Mouse (Mus musculus) ZHBTc4 (cell line): ENCODE data around the gene Zfp992.
"Not testable (repeated sequence)": the region's sequence is repeated elsewhere in the genome, so short reads cannot be mapped to it uniquely, and the experiment has no call there.

Experiments used
- DNase-seq: peaks from one replicate; pipeline ENCODE4 v3.0.0-alpha.2; 2011; ENCODE audit warnings: low read depth, low spot score

The Zfp992 gene

DNA sequence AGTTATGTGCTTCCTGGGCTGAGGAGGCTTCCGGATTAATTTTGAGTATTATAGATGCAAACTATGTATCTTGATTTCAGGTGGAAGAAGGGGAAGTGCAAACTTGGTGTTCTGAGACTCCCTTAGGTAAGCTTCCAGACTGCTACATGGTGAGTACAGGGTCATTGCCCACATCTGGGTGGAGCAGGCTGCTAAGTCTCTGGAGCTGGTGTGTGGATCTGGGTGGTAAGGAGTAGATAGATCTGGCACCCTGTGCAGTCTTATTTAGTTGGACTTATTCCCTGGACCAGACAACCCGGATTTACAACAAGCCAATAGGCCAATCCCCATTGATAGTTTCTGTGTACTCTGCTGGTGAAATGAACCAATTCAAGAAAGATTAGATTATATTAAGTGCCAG is at the start of gene Zfp992:
Zfp992 (plus strand) TSS at position 74 of the 400 bp plus-strand sequence.
- DNase-seq = not testable (repeated sequence)

DNA sequence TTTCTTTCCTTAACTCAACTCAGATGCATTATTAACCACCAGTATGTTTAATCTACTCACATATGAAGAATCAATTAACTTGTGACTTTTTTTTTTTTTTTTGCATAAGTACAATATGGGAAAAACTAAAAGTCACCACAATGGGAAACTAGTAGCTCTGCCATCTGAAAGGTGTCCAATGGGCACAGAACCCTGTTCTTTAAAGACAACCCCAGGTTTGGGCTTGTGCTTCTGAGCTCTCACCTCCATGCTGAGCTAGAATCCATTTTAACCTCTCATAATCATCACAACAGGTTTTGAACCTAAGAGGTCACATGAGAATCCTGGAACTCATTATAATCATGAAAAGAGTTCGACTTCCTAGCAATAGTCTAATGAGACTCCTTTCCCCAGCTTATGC is 19.4 kb upstream of the Zfp992 start:
- DNase-seq = not testable (repeated sequence)

DNA sequence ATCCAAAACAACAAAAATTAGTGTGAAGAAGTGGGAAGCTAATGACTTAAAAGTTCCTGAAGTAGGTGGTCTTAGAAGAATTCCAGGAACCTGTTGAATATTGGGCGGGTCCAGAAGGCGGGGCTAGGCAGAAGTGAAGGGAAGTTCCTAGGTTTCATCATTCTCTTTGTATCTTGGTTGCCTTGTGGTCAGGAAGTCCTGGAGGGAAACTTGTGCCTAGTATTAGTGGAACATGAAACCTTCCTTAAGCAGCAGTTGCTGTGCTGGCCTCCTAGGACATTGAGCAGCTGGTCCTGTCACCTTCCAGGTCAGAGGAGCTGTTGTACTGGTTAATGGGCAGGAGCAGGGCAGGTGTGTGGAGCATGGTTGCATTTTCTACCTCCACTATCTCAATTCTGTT is 17.9 kb upstream of the Zfp992 start:
- DNase-seq = peak; percentile 57

DNA sequence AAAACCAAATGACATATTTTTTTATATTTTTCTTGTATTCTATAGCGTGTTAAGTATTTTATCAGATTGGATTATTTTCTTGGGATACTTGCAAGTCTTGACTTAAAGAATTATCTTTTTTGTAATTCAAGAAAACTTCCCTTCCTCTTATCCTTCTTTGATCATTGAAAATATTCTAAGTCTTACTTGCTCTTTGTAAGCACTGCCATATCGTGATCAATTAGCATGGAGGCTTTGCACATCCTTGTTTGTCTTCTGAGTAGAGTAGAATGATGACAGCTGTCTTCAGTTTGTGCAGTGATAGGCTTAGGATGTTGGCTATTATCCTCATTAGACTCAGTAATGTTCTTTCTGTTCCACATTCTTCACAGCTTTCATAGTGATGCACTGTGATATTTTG is 13.3 kb upstream of the Zfp992 start:
- DNase-seq = not testable (repeated sequence)

DNA sequence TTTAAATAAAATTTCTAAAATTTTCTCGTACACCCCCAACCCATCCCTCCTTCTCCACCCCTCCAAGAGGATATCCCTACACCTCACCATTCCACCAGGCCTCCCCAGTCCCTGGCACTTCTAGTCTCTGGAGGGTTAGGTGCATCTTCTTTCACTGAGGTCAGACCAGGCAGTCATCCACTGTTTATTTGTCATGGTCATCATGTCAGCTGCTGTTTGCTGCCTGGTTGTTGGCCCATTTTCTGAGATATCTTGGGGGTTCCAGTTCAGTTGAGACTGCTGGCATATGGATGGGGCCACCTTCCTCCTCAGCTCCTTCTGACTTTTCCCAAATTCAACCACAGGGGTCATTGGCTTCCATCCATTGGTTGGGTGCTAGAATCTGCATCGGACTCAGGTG is 11.6 kb upstream of the Zfp992 start:
- not testable (repeated sequence) for DNase-seq

DNA sequence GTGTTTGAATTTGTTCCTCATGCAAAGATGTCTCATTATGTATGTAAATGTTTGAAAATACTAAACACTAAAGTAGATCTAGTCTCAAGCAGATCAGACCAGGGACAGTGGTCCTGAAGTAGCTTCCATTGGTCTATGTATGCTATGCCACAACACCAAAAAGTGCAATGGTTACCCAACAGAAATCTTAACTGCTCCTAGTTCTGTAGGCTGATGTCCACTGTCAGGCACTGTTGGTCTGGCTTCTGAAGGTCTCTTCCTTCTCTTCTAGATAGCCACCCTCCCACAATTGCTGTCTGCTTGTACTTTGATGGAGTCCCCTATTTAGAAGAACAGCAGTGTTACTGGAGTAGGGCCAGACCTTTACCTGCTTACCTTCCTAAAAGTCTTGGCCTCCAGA is 4.5 kb upstream of the Zfp992 start:
- not testable (repeated sequence) for DNase-seq

DNA sequence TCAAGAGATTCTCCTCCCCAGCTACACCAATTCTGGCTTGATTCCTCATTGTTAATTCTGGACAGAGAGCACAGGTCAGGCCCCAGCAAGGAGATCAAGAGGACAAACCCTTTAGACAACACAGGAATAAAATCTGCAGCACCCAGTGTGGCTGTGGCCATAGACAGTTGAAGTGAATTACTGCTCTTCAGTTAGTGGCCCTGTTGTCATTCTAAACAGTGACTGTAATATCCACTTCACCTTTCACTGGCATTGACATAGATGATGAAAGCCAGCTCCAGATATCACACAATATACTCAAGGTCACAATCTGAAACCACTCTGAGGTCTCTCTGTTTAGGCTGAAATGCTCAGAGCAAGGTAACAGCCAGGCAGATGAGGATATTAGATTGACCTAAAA is 3.7 kb upstream of the Zfp992 start:
- not testable (repeated sequence) for DNase-seq

DNA sequence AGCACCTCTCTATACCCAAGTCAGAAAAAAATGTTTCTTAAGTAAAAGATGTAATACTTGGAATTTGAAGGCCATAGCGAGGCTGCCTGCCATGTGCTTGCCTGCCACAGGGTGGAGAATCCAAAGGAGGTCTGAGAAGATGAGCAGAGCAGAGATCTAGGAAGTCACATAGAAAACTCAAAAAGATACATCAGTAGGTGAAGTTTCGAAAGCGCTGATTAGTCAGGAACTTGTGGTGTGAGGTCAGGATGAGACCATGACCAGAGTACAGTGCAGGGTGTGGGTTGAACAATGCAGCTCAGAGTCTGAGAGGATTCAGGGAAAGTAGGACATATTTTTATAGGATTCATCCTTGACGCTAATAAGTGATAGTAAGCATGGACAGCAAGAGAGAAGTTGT is 2.7 kb upstream of the Zfp992 start:
- not testable (repeated sequence) for DNase-seq

DNA sequence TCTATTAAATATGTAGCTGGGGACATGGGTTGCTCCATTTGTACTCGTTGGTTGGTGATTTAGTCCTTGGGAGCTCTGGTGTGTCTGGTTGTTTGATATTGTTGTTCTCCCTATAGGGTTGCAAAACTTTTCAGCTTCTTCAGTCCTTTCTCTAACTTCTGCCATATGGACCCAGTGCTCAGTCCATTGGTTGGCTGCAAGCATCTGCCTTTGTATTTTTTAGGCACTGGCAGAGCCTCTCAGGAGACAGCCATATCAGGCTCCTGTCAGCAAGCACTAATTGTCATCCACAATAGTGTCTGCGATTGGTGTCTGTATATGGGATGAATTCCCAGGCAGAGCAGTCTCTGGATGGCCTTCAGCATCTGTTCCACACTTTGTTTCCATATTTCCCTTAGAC is 1.8 kb upstream of the Zfp992 start:
- not testable (repeated sequence) for DNase-seq

DNA sequence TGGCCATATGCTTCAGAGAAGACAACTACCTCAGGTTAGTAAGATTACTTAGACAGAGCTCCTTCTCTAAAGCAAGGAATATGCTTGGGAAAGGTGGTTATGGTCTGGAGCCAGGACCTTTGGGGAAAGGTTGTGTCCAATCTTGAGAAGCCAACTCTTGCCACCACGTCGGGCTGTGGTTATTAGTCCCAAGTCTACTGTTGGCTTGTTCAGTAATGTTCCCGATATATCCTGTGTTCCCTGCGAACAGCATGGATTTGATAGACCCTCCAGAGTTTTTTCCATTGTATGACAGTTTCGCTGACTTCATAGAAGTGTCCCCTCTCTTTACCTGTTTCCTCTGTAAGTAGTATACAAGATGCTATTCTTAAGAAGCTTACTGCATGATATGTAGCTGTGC is 888 bp downstream of the Zfp992 start:
- DNase-seq = not testable (repeated sequence)

DNA sequence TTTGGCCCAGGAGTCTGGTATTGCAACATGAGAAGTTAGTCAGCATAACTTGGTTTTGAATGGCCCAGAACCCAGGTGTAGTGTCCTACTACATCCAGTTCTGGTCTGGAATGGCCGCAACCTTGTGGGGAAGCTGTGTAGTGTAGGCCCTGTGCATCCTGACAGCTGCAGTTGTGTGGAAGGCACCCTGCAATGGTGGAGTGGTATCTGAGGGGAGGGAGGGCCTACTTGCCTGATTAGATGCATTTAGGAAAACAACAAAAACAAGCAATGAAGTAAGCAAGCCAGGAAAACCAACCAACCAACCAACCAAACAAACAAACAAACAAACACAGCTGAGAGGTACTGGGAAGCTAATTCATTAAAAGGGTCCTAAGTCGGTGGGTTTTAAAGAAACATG is 3.8 kb downstream of the Zfp992 start:
- DNase-seq = not testable (repeated sequence)

DNA sequence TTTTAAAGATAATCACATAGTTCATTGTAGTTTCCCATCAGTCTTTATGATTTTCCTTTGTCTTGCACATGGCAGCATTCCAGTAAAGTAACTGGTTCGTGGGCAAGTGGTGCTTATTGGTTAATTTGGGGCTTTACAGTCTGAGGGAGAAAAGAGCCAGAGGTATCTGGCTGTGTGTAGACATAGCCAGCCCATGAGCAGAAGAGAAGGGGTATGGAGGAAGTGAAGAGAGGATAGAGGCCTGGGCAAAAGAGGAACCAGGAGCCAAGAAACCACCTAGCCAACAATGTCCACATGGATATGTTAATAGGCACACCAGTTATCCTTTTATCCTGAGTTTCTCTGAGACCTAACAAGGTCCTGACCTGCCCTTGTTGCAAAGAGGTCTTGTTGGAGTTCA is 5.3 kb downstream of the Zfp992 start:
- peak; percentile 37 for DNase-seq

DNA sequence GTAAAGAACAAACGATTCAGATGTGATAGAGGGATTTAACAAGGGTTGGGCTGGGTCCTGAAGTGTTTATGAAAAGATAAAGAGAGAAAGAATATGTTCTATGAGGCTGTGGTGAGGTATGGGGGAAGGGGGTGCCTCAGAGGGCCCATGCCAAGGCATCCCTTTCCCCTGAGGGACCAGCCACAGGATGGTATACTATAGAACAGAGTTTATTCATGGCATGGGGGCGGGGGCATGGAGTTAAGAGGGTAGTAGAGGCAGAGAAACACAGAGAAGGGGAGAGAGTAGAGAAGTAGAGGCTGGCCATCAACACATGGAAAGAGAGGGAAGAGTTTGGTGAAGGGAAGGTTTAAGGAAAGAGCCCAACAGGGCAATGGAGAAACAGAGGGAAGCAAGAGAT is 6.1 kb downstream of the Zfp992 start:
- DNase-seq = no peak

DNA sequence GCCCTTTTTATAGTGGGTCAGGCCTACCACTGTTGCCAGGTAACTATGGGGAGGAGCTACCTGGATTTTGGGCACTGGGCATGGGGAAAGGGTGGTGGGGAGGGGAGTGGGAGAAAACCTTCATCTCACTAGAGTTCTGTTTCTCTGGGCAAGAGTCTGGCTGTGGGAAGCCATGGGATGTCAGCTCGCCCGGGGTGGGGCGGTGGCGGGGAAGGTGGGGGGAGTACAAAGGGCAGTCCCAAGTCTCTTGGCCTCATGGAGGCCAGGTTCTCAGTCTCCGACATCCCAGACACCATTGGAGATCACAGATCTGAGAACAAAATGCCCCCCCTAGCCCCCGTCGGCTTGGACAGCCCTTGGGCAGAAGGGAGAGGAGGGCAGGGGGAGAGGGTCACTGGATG is 6.5 kb downstream of the Zfp992 start:
- DNase-seq = peak; percentile 43

DNA sequence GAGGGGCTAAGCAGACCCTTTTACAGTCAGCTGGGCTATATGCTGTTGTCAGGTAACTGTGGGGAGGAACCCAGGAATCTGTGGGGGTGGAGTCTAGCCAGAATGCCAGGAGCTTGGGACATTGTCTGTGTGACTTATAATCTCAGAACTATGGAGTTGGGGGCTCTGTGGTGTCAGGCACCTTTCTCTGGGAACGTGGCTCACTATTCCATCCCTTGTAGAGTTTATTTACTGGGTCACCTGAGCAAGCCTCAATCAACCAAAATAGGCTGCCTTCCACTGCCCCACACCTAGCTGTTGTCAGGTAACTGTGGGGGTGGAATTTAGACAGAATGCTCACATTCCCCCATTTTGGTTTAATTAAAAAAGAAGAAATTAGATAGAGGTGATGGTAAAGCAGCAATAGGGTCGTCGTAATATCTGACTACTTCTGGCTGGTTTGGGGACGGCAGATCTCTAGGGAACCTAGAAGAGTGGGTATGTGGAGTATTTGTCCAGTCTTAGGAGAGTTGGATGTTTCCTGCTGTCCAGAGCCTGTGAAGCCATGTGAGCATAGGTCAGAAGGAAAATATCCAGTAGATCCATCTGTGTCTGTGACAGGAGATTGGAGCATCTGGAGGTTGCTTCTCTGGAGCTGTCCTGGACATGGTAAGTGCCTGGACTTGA is 7.4 kb downstream of the Zfp992 start:
- no peak for DNase-seq

DNA sequence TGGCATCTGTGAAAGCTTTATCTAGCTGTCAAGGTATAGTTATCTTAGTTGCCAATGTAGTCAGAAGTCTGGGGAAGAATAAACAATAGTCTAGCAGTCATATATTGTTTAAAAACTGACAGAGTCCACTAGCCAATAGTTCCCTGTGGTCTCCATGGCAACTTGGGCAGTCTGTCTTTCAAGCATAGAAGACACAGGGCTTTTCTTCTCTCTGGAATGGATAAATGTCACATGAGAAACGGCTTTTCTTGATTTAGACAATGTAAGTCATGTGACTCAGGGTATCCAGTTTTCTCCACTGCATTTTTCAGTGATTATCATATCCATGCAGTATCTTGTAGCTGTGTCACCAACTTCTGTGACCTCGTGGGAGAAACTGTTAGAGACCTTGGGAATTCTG is 8.3 kb downstream of the Zfp992 start:
- DNase-seq = no peak

DNA sequence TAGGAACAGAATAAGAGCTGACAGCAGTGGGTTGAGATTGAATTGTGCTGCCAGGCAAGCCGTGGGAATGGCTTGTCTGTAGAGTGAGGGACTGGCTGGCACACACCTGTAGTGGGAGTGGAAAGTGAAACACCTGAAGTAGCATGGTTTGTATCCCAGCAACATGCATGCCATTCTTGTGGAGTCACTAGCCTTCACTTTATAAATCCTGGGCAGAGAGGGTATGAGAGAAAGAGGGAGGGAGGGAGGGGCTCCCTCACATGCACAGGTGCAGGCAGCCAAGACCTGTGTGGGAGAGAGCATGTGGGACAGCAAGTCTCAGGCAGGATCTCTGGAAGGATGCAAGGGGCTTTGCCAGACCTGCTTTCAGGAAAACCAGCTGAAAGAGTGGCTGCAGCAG is 8.9 kb downstream of the Zfp992 start:
- peak; percentile 37 for DNase-seq

DNA sequence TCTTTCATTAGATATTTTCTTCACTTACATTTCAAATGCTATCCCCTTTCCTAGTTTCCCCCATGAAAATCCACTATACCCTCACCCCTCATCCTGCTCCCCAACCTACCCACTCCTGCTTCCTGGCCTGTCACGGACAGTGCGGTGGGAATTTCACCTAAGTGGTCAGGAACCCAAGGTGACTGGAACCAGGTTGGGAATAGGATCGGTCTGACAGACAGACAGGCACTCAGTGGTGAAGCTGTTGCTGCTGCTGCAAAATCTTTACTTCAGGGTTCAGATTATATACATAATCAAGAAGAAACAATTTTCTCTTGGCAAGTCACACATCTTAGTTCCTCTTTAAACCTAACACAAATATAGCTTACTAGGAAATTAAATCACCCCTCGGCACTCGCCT is 11.0 kb downstream of the Zfp992 start:
- DNase-seq = not testable (repeated sequence)

DNA sequence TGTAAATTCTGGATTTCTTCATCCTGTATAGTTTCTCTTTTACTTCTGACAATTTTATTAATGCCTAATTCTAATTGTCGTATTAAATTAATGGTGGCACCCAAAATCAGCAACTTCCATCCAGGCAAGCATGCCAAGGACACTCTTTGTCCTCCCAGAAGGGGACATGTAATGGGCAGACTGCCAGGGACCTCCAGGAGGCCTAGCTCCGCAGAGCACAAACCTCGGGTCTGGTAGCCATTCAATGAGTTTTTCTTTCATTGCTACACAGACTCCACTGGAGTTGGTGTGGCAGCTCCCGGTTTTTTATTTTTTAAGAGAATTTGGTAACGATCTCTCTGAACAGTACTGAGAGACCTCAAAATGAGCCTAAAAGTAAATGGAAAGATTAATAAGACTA is 11.9 kb downstream of the Zfp992 start:
- DNase-seq = not testable (repeated sequence)

DNA sequence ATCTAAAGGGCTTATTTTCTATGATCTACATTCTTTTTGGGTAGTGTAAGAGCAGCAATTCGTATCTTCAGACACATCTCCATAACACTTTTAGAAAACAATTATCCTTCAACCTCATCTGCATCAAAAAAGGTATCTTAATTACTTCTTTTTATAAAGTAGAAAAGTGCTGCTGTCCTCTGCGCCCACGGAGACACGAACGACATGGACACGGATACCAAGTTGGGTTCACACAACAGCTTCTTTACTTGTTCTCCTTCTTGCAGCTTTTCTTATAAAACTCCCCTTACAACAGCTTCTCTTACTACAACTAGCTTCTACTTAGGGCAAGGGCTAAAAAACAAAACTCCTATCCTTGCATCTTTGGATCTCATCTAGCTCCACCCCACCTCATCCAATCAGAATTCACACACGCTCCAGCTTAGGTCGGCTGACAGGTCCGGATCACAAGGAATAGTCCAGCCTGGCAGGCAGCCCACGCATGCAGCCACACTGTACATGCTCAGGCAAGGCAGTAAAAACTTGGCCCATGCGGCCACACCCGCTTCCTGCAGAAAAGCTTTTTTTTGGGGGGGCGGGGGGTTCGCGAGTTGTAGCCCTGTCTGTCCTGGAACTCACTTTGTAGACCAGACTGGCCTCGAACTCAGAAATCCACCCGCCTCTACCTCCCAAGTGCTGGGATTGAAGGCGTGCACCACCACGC is 15.0 kb downstream of the Zfp992 start:
- not testable (repeated sequence) for DNase-seq

DNA sequence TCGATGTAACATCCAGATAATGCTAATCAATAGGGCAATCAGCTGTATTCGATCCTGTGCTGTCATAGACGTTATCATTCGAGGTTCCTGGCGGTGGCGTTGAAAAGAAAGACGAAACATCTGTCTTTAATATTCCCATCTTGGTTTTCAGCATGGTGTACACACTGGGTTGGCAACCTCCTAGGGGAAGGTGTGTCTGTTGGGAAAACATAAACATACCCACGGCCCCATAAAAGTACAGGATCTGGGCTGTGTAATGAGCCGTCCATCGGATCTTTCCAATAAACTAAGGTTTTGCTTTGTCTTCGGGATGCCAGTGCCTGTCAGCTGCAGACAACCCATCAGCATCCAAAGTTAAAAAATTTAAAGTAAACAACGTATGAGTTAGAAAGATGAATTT is 21.2 kb downstream of the Zfp992 start:
- DNase-seq = not testable (repeated sequence)

DNA sequence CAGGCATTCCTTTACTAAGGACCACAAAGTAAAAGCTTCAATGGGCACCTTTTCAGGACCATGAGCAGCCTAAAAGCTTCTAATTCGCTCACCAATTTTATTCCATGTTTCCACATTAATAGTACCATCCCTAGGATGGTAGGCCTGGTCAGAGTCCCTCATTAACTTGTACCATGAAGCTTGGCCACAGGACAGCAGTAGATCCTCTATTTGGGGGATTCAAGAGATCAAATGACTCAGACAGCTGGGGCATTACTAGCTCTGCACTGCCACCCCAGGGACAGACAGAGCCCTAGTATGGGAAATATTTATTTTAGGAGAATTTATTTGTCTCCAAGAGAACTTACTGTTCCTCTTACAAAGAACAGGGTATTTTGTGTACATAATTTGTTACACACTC is 25.4 kb downstream of the Zfp992 start:
- not testable (repeated sequence) for DNase-seq
